Mouse (Mus musculus) skeletal muscle tissue, postnatal 0 days (tissue): Measurements from ENCODE around the gene Adam1a. TPM values are rescaled to one million over a fixed set of nuclear protein-coding genes. Genes with fewer than 3 reads are reported as not detected.

Experiments
- polyA plus RNA-seq: library from polyadenylated mRNA; unstranded; fragments of >200 nt; fragmentation: Nextera tagmentation; extraction: Ambion mirVana; gene quantifications from 2 replicates; pipeline ENCODE4 v1.2.1, GENCODE M21; 2015

Adam1a gene
- 0.65 and 0.95 TPM in 2 replicates for polyA plus RNA-seq

DNA sequence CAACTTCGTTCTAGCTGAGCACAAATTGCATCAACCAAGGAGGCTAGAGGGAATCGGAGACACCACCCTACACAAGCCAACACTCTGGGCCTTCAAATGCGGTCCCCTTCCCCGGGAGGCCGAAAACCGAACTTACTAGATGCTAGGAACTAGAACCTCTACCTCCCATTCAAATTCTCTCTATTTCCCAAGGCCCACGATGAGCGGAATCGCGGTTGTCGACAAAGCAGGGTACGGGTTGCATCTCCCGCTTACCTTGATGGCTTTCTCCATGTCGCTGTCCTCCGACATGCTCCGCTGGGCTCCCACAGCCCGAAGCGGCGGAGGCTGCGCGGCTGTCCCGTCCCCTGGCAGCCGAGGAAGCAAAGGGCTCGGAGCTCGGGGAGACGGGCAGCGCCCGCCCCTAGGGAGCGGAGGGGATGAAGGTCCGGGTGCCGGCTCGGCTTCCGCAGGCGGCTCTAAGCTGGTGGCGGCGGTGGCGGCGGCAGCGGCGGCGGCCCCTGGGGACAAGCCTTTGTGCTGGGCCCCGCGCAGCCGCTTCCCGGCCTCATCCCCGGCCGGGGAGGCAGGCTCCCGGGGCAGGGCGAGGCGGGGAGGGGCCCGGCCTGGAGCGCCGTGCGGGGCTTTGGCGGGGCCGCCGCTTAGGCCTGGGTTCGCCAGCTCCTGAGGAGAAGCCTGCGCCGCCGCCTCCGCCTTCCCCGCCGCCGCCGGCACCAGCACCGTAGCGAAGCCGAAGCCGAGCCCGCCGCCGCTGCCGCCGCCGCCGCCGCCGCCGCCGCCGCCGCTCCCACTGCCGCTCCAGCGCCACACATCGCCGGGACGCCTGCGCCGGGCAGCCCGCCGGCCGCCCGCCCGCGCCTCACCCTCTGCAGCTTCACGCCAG is at the start of gene Adam1a, which contains the start of gene Gm42878:
Adam1a (minus strand) TSS at position 573 of the 883 bp plus-strand sequence.
Gm42878 (minus strand) TSS at position 573 of the 883 bp plus-strand sequence.

DNA sequence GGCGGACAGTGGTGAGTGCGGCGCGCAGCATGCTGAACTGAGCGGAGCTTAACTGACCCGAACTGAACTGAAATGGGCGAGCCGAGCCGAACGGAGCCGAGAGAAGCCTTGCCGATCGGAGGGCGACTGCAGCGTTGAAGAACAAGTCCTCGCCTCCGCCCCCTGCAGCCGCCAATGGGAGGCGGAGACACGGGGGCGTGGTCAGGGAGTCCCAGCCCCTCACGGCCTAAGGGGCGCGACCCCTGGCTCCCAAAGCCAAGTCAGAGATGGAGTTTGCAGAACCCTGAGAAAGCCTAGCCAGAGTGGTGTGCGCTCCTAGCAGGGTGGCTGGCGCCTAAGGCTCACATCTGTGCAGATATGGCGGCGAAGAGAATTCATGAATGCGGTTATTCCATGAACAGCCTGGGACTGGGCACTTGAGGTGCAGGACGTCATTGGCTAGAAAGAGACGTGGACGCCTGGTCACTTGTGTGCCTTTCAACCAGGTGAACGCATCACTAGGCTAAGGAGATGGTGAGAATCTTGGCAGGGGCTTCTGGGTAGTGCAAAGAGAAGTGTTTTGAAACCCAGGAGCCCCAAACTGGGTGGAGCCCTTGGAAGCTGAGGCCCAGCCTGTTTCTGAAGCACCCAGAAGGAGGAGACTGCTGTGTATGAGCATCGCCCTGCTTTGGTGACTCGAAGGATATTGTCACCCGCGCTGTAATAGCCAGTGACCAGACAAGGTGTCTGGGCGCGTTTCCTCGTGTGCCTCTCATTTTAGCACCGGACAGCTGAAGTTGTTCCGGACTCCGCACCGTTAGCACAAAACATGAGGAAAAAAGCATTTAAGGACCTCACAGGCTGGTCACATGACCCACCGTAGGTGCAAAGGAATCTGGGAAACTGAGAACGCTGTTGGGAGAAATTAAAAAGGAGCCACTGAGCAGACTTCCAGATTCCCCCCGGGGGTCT is 48.4 kb upstream of the Adam1a start, which contains the start of gene Aldh2:
Aldh2 (minus strand) TSS at position 374 of the 951 bp plus-strand sequence.

DNA sequence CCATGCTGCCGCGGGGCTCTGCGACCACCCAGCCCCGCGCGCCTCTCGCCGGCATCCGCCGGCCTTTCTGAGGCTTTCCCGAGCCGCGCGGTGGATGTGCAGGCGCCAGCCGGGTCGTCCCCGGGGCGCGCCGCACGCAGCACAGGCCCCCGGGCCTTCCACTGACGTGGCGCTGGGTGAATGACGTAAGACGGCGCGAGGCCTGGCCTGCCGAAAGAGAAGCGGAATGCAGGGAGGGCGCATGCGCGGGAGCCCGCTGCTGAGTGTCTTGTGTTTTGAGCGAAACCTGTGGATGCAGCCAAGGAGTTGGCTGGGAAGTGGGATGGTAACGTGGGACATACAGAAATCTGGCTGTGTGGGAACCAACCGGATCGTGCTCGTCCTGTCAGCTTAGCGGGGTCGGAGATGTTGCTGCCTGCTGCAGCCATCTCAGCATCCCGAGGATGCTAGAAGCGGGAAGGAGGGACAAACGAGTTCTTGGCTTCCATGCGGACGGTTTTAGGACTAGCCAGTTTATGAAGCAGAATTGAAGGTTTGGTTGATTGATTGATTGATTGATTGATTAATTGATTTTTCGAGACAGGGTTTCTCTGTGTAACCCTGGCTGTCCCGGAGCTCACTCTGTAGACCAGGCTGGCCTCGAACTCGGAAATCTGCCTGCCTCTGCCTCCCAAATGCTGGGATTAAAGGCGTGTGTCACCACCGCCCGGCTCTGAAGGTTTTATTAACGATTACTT is 679 bp upstream of the Adam1a start, which contains the start of gene Mapkapk5:
Mapkapk5 (minus strand) TSS at position 113 of the 737 bp plus-strand sequence.

GRCm38 (mm10) chr5:121503231-121503630 is 42.1 kb downstream of the Adam1a start, which contains the start of gene Adam1b:
TSS of gene Adam1b (minus strand) at chr5:121503435.

Other genes starting within 250 kb of the Adam1a start
- gene Trafd1, start 159.8 kb downstream of the Adam1a start, polyA plus RNA-seq, result 61.9 and 78.2 TPM in 2 replicates
- gene Naa25, start 147.5 kb downstream of the Adam1a start, polyA plus RNA-seq, result 23.2 and 23.4 TPM in 2 replicates
- 15.2 and 18.4 TPM in 2 replicates for gene Tmem116, start 93.6 kb downstream of the Adam1a start, polyA plus RNA-seq
- gene Erp29, start 93.0 kb downstream of the Adam1a start, polyA plus RNA-seq, result 70.1 and 89.4 TPM in 2 replicates
- gene Adam1b, start 42.0 kb downstream of the Adam1a start, polyA plus RNA-seq, result 0.09 and 0.16 TPM in 2 replicates
- gene Gm42878, start within 50 bp of the Adam1a start, polyA plus RNA-seq, result not detected in 2 replicates
- 31.4 and 36.8 TPM in 2 replicates for gene Mapkapk5, start 423 bp upstream of the Adam1a start, polyA plus RNA-seq
- gene Aldh2, start 48.3 kb upstream of the Adam1a start, polyA plus RNA-seq, result 126 and 173 TPM in 2 replicates
- gene Acad12, start 73.5 kb upstream of the Adam1a start, polyA plus RNA-seq, result 3.1 and 4.2 TPM in 2 replicates
- 1.1 and 1.9 TPM in 2 replicates for gene Acad10, start 115.0 kb upstream of the Adam1a start, polyA plus RNA-seq
- gene Brap, start 115.1 kb upstream of the Adam1a start, polyA plus RNA-seq, result 23.6 and 25.3 TPM in 2 replicates
- 39.7 and 43.8 TPM in 2 replicates for gene Atxn2, start 165.9 kb upstream of the Adam1a start, polyA plus RNA-seq